11 mouse cellular contexts compared by ENCODE assay signal in the genomic region with DNA sequence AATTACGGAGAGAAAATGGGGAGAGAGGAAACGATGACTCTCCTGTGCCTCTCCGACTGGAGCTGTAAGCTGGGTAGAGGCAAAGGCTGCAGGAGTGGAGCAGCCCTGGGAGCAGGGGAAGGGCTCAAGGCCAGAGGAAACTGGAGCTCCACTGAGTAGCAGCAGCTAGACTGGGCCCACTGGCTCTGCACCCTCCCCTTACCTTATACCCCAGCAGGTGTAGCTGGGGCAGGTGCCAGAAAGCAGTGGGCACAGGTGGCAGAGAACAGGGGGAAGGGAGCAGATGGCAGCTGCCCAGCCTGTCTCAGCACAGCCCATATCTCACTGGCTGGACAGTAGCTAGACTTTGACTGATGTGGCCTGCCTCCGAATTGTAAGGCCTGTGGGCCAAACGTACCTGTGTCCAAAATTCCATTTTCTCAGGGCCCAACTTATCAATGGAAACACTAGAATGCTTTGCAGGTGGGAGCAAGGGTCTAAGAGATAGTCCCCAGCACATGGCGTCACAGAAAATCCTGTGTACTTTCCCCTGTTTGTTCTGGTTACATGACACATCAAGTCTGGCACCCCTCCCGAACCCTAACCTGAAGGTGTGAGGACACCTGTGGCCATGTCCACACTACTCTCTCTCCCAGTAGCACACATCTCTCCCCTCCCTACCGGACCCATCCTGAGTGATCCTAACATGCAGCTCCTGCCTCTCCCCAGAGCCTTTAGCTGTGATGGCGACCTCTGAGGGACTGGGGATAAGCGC. TPM values are rescaled to one million over a fixed set of nuclear protein-coding genes. Genes with fewer than 3 reads are reported as not detected.
DNase-seq lines count a peak whose midpoint lies in the region; ATAC-seq and TF ChIP-seq lines count a peak whose summit lies in the region.
"Had no signal": no experiment of that assay in that cellular context is flagged by ENCODE, and none has a peak within 500 bp of the region (broad histone marks: within the 10 kb centered on the region; RNA-seq: fewer than 3 reads in every experiment).

No protein-coding gene starts in this region.

- peak overlapping the region; percentile 57 for H3K27ac ChIP-seq in liver, adult 2 months (replicated peaks; ENCODE audit: insufficient read depth, low read depth, low read length)
- no peak overlapping the region for H3K27ac ChIP-seq in liver, embryonic 12.5 days
- H3K27ac ChIP-seq in embryonic facial prominence, embryonic 14.5 days (replicated peaks; ENCODE audit: low read depth, low read length) = 0 out of 2 replicates have a peak overlapping the region, but pooled peaks have one; percentile 61
- no peak overlapping the region for H3K27ac ChIP-seq in midbrain, postnatal 0 days (ENCODE audit: low read depth, low read length)
- H3K27ac ChIP-seq: lung, embryonic 15.5 days had no signal

- H3K4me1 ChIP-seq in liver, adult 2 months (ENCODE audit: control insufficient read depth, insufficient read depth, low read length) = peaks cover 26% of the 10 kb centered on the region
- H3K4me1 ChIP-seq in liver, embryonic 12.5 days = peaks cover 21% of the 10 kb centered on the region
- H3K4me1 ChIP-seq in embryonic facial prominence, embryonic 14.5 days (ENCODE audit: control insufficient read depth, insufficient read depth, low read length) = peaks cover 35% of the 10 kb centered on the region
- peaks cover 17% of the 10 kb centered on the region for H3K4me1 ChIP-seq in midbrain, postnatal 0 days (ENCODE audit: insufficient read depth, low read length)

- ATAC-seq in liver, embryonic 12.5 days = no peak
- no peak for ATAC-seq in embryonic facial prominence, embryonic 14.5 days (ENCODE audit: low read depth)
- no peak for ATAC-seq in midbrain, postnatal 0 days (ENCODE audit: low FRiP score)

- peak; percentile 65 for DNase-seq in liver, adult 2 months (ENCODE audit: extremely low read depth, low read depth, low spot score)
- DNase-seq in cerebellum, adult 8-10 months = peak; percentile 79
- no peak for DNase-seq in embryonic facial prominence, embryonic 14.5 days (ENCODE audit: low spot score)
- no peak for DNase-seq in midbrain, postnatal 0 days (ENCODE audit: low spot score)
- no peak for DNase-seq in thymus, postnatal 36 days
- no peak for DNase-seq in heart, postnatal 36 days
- DNase-seq: adrenal gland, adult 8-10 months; layer of hippocampus, adult 9-11 months; spleen, adult 18-20 months had no signal

- TF ChIP-seq POLR2A in liver, adult 2 months (IDR thresholded peaks at IDR 0.05; ENCODE audit: extremely low read depth, insufficient read depth, low read length) = no peak

- H3K36me3 ChIP-seq in liver, adult 2 months (ENCODE audit: control insufficient read depth, insufficient read depth, low read length) = no peaks in the 10 kb centered on the region
- H3K36me3 ChIP-seq in liver, embryonic 12.5 days = no peaks in the 10 kb centered on the region
- no peaks in the 10 kb centered on the region for H3K36me3 ChIP-seq in embryonic facial prominence, embryonic 14.5 days (ENCODE audit: control insufficient read depth, insufficient read depth, low read length)
- H3K36me3 ChIP-seq in midbrain, postnatal 0 days (ENCODE audit: insufficient read depth, low read length) = peaks cover 4% of the 10 kb centered on the region; the same call in 1 of the 2 replicates
- H3K36me3 ChIP-seq: lung, embryonic 15.5 days had no signal

- peak overlapping the region; percentile 14; the same call in 1 of the 2 replicates for H3K9ac ChIP-seq in liver, adult 2 months (ENCODE audit: low read depth, low read length)
- H3K9ac ChIP-seq in liver, embryonic 12.5 days = no peak overlapping the region
- H3K9ac ChIP-seq in embryonic facial prominence, embryonic 14.5 days (ENCODE audit: low read depth, low read length) = no peak overlapping the region
- H3K9ac ChIP-seq in midbrain, postnatal 0 days (replicated peaks; ENCODE audit: low read length, poor library complexity, severe bottlenecking) = 0 out of 2 replicates have a peak overlapping the region, but pooled peaks have one; percentile 30
- H3K9ac ChIP-seq: lung, embryonic 15.5 days had no signal

- H3K4me3 ChIP-seq in liver, adult 2 months (ENCODE audit: insufficient read depth, low read depth, low read length) = no peak overlapping the region
- H3K4me3 ChIP-seq in liver, embryonic 12.5 days = no peak overlapping the region
- no peak overlapping the region for H3K4me3 ChIP-seq in embryonic facial prominence, embryonic 14.5 days (ENCODE audit: low read depth, low read length)
- no peak overlapping the region for H3K4me3 ChIP-seq in midbrain, postnatal 0 days (ENCODE audit: low read depth, low read length)
- H3K4me3 ChIP-seq: lung, embryonic 15.5 days had no signal

- no peak overlapping the region for H3K4me2 ChIP-seq in liver, embryonic 12.5 days
- no peak overlapping the region for H3K4me2 ChIP-seq in embryonic facial prominence, embryonic 14.5 days (ENCODE audit: low read depth, low read length)
- no peak overlapping the region for H3K4me2 ChIP-seq in midbrain, postnatal 0 days (ENCODE audit: low read depth, low read length, poor library complexity, severe bottlenecking)
- H3K4me2 ChIP-seq: lung, embryonic 15.5 days had no signal

- H3K9me3 ChIP-seq in liver, embryonic 12.5 days (replicated peaks) = no peaks in the 10 kb centered on the region
- H3K9me3 ChIP-seq in embryonic facial prominence, embryonic 14.5 days (ENCODE audit: control insufficient read depth, low read length) = no peaks in the 10 kb centered on the region
- H3K9me3 ChIP-seq in midbrain, postnatal 0 days (ENCODE audit: low read length) = no peaks in the 10 kb centered on the region
- H3K9me3 ChIP-seq: lung, embryonic 15.5 days had no signal

- no peak for TF ChIP-seq CTCF in liver, adult 2 months (IDR thresholded peaks at IDR 0.05; ENCODE audit: low read depth, low read length)
- no peak for TF ChIP-seq CTCF in midbrain, postnatal 0 days (IDR thresholded peaks at IDR 0.05)

- H3K79me2 ChIP-seq in liver, adult 2 months (ENCODE audit: control insufficient read depth, insufficient read depth, low read length) = no peaks in the 10 kb centered on the region

- 42% methylated on average over 10 of the region's 10 CpGs for WGBS in liver, adult 2 months
- 61% methylated on average over 10 of the region's 10 CpGs for WGBS in liver, embryonic 12.5 days (ENCODE audit: insufficient replicate concordance)
- WGBS in embryonic facial prominence, embryonic 14.5 days = 72% methylated on average over 10 of the region's 10 CpGs
- 85% methylated on average over 10 of the region's 10 CpGs for whole genome bisulfite sequencing in midbrain, postnatal 0 days

- intact Hi-C loops in heart, postnatal 36 days (cut with DNase I) = no loop called here

- no peaks in the 10 kb centered on the region for H3K27me3 ChIP-seq in liver, adult 2 months (ENCODE audit: control insufficient read depth, insufficient read depth, low read length)
- peaks cover 60% of the 10 kb centered on the region for H3K27me3 ChIP-seq in liver, embryonic 12.5 days (replicated peaks)
- H3K27me3 ChIP-seq in embryonic facial prominence, embryonic 14.5 days (replicated peaks; ENCODE audit: control insufficient read depth, insufficient read depth, low read length) = 0 out of 2 replicates have a peak, but pooled peaks cover 4% of the 10 kb centered on the region
- H3K27me3 ChIP-seq in midbrain, postnatal 0 days (ENCODE audit: insufficient read depth, low read length) = no peaks in the 10 kb centered on the region

RNA-seq across cellular contexts. Expression of gene Enho, which starts 3.1 kb away (rescaled TPM):
- total RNA-seq in liver, adult 2 months (2014; rRNA removed) = 26.4 and 42.8 TPM in 2 replicates
- polyA plus RNA-seq in liver, adult 2 months (2012; rRNA removed) = 51.1 and 114 TPM in 2 replicates
- 1.1 and 1.5 TPM in 2 replicates for polyA plus RNA-seq in liver, embryonic 12.5 days (2016; fragmentation: Nextera tagmentation; extraction: Ambion mirVana)
- 22.7 and 26.0 TPM in 2 replicates for polyA plus RNA-seq in embryonic facial prominence, embryonic 14.5 days (2014; fragmentation: Nextera tagmentation; extraction: Ambion mirVana)
- total RNA-seq in midbrain, postnatal 0 days (2014; rRNA removed) = 167 and 217 TPM in 2 replicates
- polyA plus RNA-seq in midbrain, postnatal 0 days (2015; fragmentation: Nextera tagmentation; extraction: Ambion mirVana) = 146 and 157 TPM in 2 replicates
- total RNA-seq in heart, postnatal 36 days (2021) = 1 to 10 TPM; 9.1 to 9.9 TPM

RNA-seq across cellular contexts. Expression of gene Cntfr, which starts 59.8 kb away (rescaled TPM):
- total RNA-seq in liver, adult 2 months (2014; rRNA removed) = 0.74 and 0.87 TPM in 2 replicates
- polyA plus RNA-seq in liver, adult 2 months (2012; rRNA removed) = 1.8 and 2.3 TPM in 2 replicates
- polyA plus RNA-seq in liver, embryonic 12.5 days (2016; fragmentation: Nextera tagmentation; extraction: Ambion mirVana) = 1.4 and 1.7 TPM in 2 replicates
- polyA plus RNA-seq in embryonic facial prominence, embryonic 14.5 days (2014; fragmentation: Nextera tagmentation; extraction: Ambion mirVana) = 12.8 and 13.0 TPM in 2 replicates
- total RNA-seq in midbrain, postnatal 0 days (2014; rRNA removed) = 61.6 and 69.2 TPM in 2 replicates
- 20.1 and 23.4 TPM in 2 replicates for polyA plus RNA-seq in midbrain, postnatal 0 days (2015; fragmentation: Nextera tagmentation; extraction: Ambion mirVana)
- total RNA-seq in heart, postnatal 36 days (2021) = 1 to 10 TPM; 2.6 to 3.8 TPM

Comparison
In these comparisons a context has a peak if more than half of its experiments do, and no peak if none do; other contexts are left out.
1. H3K27ac ChIP-seq: peak in liver, adult 2 months (single experiment) and embryonic facial prominence, embryonic 14.5 days (single experiment); none in liver, embryonic 12.5 days (single experiment) and midbrain, postnatal 0 days (single experiment).
2. H3K9ac ChIP-seq: peak in liver, adult 2 months (single experiment) and midbrain, postnatal 0 days (single experiment); none in liver, embryonic 12.5 days (single experiment) and embryonic facial prominence, embryonic 14.5 days (single experiment).
3. DNase-seq: peak in liver, adult 2 months (single experiment) and cerebellum, adult 8-10 months (single experiment); none in embryonic facial prominence, embryonic 14.5 days (single experiment), midbrain, postnatal 0 days (single experiment), thymus, postnatal 36 days (0 of 2) and heart, postnatal 36 days (0 of 2).